Mouse (Mus musculus) kidney, embryonic 16.5 days (tissue): Measurements from ENCODE around the gene Naip2. TPM values are rescaled to one million over a fixed set of nuclear protein-coding genes. Genes with fewer than 3 reads are reported as not detected.

Experiments
- ATAC-seq: fragments of 200-750 bp; cut with Nextera tagmentation; 2 replicates; pipeline ENCODE4 v1.8.0; 2017; ENCODE audit warnings: moderate TSS enrichment; ENCODE audit not compliant: low FRiP score, low TSS enrichment
- H3K27ac ChIP-seq: fragments of 300-500 bp; sonication (generic); 2 replicates; pipeline ENCODE4 v1.5.1; 2014; ENCODE audit warnings: low read length
- H3K27me3 ChIP-seq: fragments of 300-500 bp; sonication (generic); 2 replicates; pipeline ENCODE4 v1.6.1; 2014; ENCODE audit warnings: low read length, control low read depth, mixed read lengths; ENCODE audit not compliant: insufficient read depth
- H3K36me3 ChIP-seq: fragments of 300-500 bp; sonication (generic); 2 replicates; pipeline ENCODE4 v1.6.1; 2014; ENCODE audit warnings: low read length, control low read depth, mixed read lengths; ENCODE audit not compliant: insufficient read depth
- H3K4me1 ChIP-seq: fragments of 300-500 bp; sonication (generic); 2 replicates; pipeline ENCODE4 v1.6.1; 2014; ENCODE audit warnings: low read length, control low read depth, mixed read lengths; ENCODE audit not compliant: insufficient read depth
- H3K4me2 ChIP-seq: fragments of 300-500 bp; sonication (generic); replicated peaks from 2 replicates; pipeline ENCODE4 v1.6.1; 2014; ENCODE audit warnings: low read depth, low read length
- H3K4me3 ChIP-seq: fragments of 300-500 bp; sonication (generic); 2 replicates; pipeline ENCODE4 v1.5.1; 2014; ENCODE audit warnings: mild to moderate bottlenecking, low read length
- H3K9ac ChIP-seq: fragments of 300-500 bp; sonication (generic); replicated peaks from 2 replicates; pipeline ENCODE4 v1.6.1; 2014; ENCODE audit warnings: low read length
- H3K9me3 ChIP-seq: fragments of 300-500 bp; sonication (generic); 2 replicates; pipeline ENCODE4 v1.6.1; 2016; ENCODE audit warnings: low read length, control low read depth
- WGBS: fragments of 180-500 bp; shearing (Covaris S2); extraction: QIAGEN DNeasy Blood & Tissue Kit; methylation state at CpG from one replicate; pipeline ENCODE4 v1.1.7; 2014; 5-methylcytosine and 5-hydroxymethylcytosine counted together
- polyA plus RNA-seq: library from polyadenylated mRNA; unstranded; fragments of >200 nt; fragmentation: Nextera tagmentation; extraction: Ambion mirVana; gene quantifications from 2 replicates; pipeline ENCODE4 v1.2.1, GENCODE M21; 2015

The Naip2 gene
- polyA plus RNA-seq, 1 experiment from 2014 or later, result 0.37 TPM

- Histone ChIP-seq H3K9me3 (no peaks in the 10 kb centered on the region), H3K4me1 (peaks cover 7% of the 10 kb centered on the region), H3K4me2 (peak overlapping the region; percentile 91), H3K9ac (peak overlapping the region; percentile 85; the same call in 1 of the 2 replicates), H3K27me3 (no peaks in the 10 kb centered on the region), H3K4me3 (peak overlapping the region; percentile 87), H3K36me3 (peaks cover 20% of the 10 kb centered on the region), H3K27ac (no peak overlapping the region)
- WGBS, result 90% methylated on average over 3 of the region's 3 CpGs
- ATAC-seq, result peak; percentile 39; the same call in 1 of the 2 replicates
These were observed 77.9 kb downstream of the Naip2 start for GRCm38 (mm10) chr13:100123970-100124369.

- no peak overlapping the region for H3K9ac ChIP-seq
- ATAC-seq, result no peak
- H3K9me3 ChIP-seq, result no peaks in the 10 kb centered on the region
- H3K27me3 ChIP-seq, result no peaks in the 10 kb centered on the region
- no peak overlapping the region for H3K27ac ChIP-seq
- WGBS, result 47% methylated on average over 5 of the region's 5 CpGs
- H3K4me1 ChIP-seq, result peaks cover 9% of the 10 kb centered on the region
- no peak overlapping the region for H3K4me3 ChIP-seq
- H3K36me3 ChIP-seq, result peaks cover 11% of the 10 kb centered on the region; the same call in 1 of the 2 replicates
- H3K4me2 ChIP-seq, result no peak overlapping the region
These were observed 89.5 kb downstream of the Naip2 start for GRCm38 (mm10) chr13:100112218-100112972.

- under 1% methylated on average over 74 of the region's 76 CpGs for WGBS
- Histone ChIP-seq H3K9ac (peak within 1 kb of the TSS; percentile 83), H3K36me3 (0 out of 2 replicates have a peak, but pooled peaks cover 5% of the 10 kb centered on the region), H3K27me3 (no peaks in the 10 kb centered on the region), H3K4me1 (peaks cover 18% of the 10 kb centered on the region), H3K27ac (peak within 1 kb of the TSS; percentile 69), H3K9me3 (no peaks in the 10 kb centered on the region), H3K4me3 (peak within 1 kb of the TSS; percentile 71), H3K4me2 (peak within 1 kb of the TSS; percentile 71)
- ATAC-seq, result peak; percentile 83
These were observed 94.0 kb downstream of the Naip2 start, which contains the start of gene Serf1 for GRCm38 (mm10) chr13:100107652-100108472. Gene Serf1, plus strand, starts transcription at chr13:100108012.

GRCm38 (mm10) chr13:100103748-100104254 is 98.1 kb downstream of the Naip2 start, which contains the start of gene Bdp1:
Gene Bdp1, minus strand, starts transcription at chr13:100104070.
- Histone ChIP-seq H3K9ac (peak within 1 kb of the TSS; percentile 97), H3K4me2 (peak within 1 kb of the TSS; percentile 87), H3K4me3 (peak within 1 kb of the TSS; percentile 100), H3K36me3 (peaks cover 2% of the 10 kb centered on the region; the same call in 1 of the 2 replicates), H3K9me3 (no peaks in the 10 kb centered on the region), H3K27me3 (no peaks in the 10 kb centered on the region), H3K27ac (peak within 1 kb of the TSS; percentile 92), H3K4me1 (peaks cover 21% of the 10 kb centered on the region)
- whole genome bisulfite sequencing, result under 1% methylated on average over 44 of the region's 44 CpGs
- peak; percentile 79 for ATAC-seq

GRCm38 (mm10) chr13:100103052-100103658 is 98.7 kb downstream of the Naip2 start:
- no peak for ATAC-seq
- 3% methylated on average over 15 of the region's 15 CpGs for WGBS

GRCm38 (mm10) chr13:100098808-100099207 is 103.1 kb downstream of the Naip2 start:
- no peaks in the 10 kb centered on the region for H3K9me3 ChIP-seq
- H3K9ac ChIP-seq, result no peak overlapping the region
- peaks cover 12% of the 10 kb centered on the region for H3K4me1 ChIP-seq
- 91% methylated on average over 6 of the region's 6 CpGs for WGBS
- peaks cover 42% of the 10 kb centered on the region for H3K36me3 ChIP-seq
- no peak overlapping the region for H3K27ac ChIP-seq
- no peak overlapping the region for H3K4me3 ChIP-seq
- no peak overlapping the region for H3K4me2 ChIP-seq
- no peak for ATAC-seq
- H3K27me3 ChIP-seq, result no peaks in the 10 kb centered on the region

More at GRCm38 (mm10) chr13:100103052-100103658, 98.7 kb downstream of the Naip2 start:
- H3K9ac ChIP-seq, result peak overlapping the region; percentile 97
- H3K36me3 ChIP-seq, result peaks cover 6% of the 10 kb centered on the region; the same call in 1 of the 2 replicates
- peak overlapping the region; percentile 100 for H3K4me3 ChIP-seq
- H3K27me3 ChIP-seq, result no peaks in the 10 kb centered on the region
- peak overlapping the region; percentile 87 for H3K4me2 ChIP-seq
- peak overlapping the region; percentile 92 for H3K27ac ChIP-seq
- no peaks in the 10 kb centered on the region for H3K9me3 ChIP-seq
- H3K4me1 ChIP-seq, result peaks cover 21% of the 10 kb centered on the region

Other genes with a start within 250 kb of the Naip2 start
- gene Mccc2, start 186.5 kb downstream of the Naip2 start, polyA plus RNA-seq, result 61.7 and 65.2 TPM in 2 replicates
- gene Bdp1, start 98.0 kb downstream of the Naip2 start, polyA plus RNA-seq, result 25.8 and 27.9 TPM in 2 replicates
- gene Serf1, start 94.1 kb downstream of the Naip2 start, polyA plus RNA-seq, result 161 and 174 TPM in 2 replicates
- 47.7 and 57.7 TPM in 2 replicates for gene Smn1, start 77.2 kb downstream of the Naip2 start, polyA plus RNA-seq
- gene Naip5, start 44.2 kb upstream of the Naip2 start, polyA plus RNA-seq, result 0.68 and 0.70 TPM in 2 replicates
- gene Naip6, start 115.6 kb upstream of the Naip2 start, polyA plus RNA-seq, result 0.19 and 0.26 TPM in 2 replicates